Mouse (Mus musculus) brain, embryonic 14.5 days (tissue): ENCODE data around the gene Utp18. TPM values are rescaled to one million over a fixed set of nuclear protein-coding genes. Genes with fewer than 3 reads are reported as not detected.

Source experiments
- DNase-seq: peaks from one replicate; pipeline ENCODE4 v3.0.0-alpha.2; 2011; ENCODE audit warnings: low read depth
- CTCF ChIP-seq: fragments of 200-500 bp; IDR thresholded peaks from 2 replicates; pipeline ENCODE4 v1.5.1; 2012; ENCODE audit warnings: inconsistent platforms, mild to moderate bottlenecking, moderate library complexity, borderline replicate concordance; ENCODE audit not compliant: insufficient read depth, insufficient read length; ENCODE audit errors: extremely low read depth
- POLR2A ChIP-seq: fragments of 200-500 bp; IDR thresholded peaks from 2 replicates; pipeline ENCODE4 v1.6.1; 2012; ENCODE audit warnings: mild to moderate bottlenecking, inconsistent platforms, borderline replicate concordance; ENCODE audit not compliant: poor library complexity, insufficient read depth, insufficient read length, severe bottlenecking; ENCODE audit errors: extremely low read depth
- polyA plus RNA-seq: library from polyadenylated mRNA; depleted of rRNA; stranded (reverse); fragments of >200 nt; gene quantifications from 2 replicates; pipeline ENCODE4 v1.2.3, GENCODE M21; 2012; rRNA removed

Utp18 gene
- polyA plus RNA-seq, 1 experiment, result 23.8 TPM

- TF ChIP-seq POLR2A (no peak), CTCF (no peak)
Measured at GRCm38 (mm10) chr11:93821533-93821932, 64.0 kb downstream of the Utp18 start.

GRCm38 (mm10) chr11:93817966-93818738 lies 67.4 kb downstream of the Utp18 start:
- TF ChIP-seq CTCF, result no peak
- no peak for TF ChIP-seq POLR2A
- peak; percentile 85 for DNase-seq

More at GRCm38 (mm10) chr11:93821533-93821932, 64.0 kb downstream of the Utp18 start:
- no peak for DNase-seq

- no peak for TF ChIP-seq POLR2A
- no peak for TF ChIP-seq CTCF
- no peak for DNase-seq
Measured at GRCm38 (mm10) chr11:93812955-93813354, 72.6 kb downstream of the Utp18 start.

- DNase-seq, result peak; percentile 90
- TF ChIP-seq CTCF (peak; percentile 85), POLR2A (no peak)
Measured at GRCm38 (mm10) chr11:93812125-93812868, 73.3 kb downstream of the Utp18 start.

Other genes with a start within 250 kb of the Utp18 start
- 46.0 and 51.4 TPM in 2 replicates for gene Mbtd1, start 86 bp upstream of the Utp18 start, polyA plus RNA-seq
- gene Nme2, start 70.5 kb upstream of the Utp18 start, polyA plus RNA-seq, result 190 and 248 TPM in 2 replicates
- gene Gm20390, start 82.5 kb upstream of the Utp18 start, polyA plus RNA-seq, result 95.0 and 101 TPM in 2 replicates
- gene Nme1, start 82.8 kb upstream of the Utp18 start, polyA plus RNA-seq, result 304 and 390 TPM in 2 replicates
- 91.9 and 112 TPM in 2 replicates for gene Spag9, start 110.3 kb upstream of the Utp18 start, polyA plus RNA-seq